Mouse (Mus musculus): ENCODE data around the gene Kcnk18.

Gene Kcnk18

GRCm38 (mm10) chr19:59218991-59219390 lies at the start of gene Kcnk18:
TSS of gene Kcnk18 (plus strand) at chr19:59219214.
- in situ Hi-C loops (cut with MboI, MseI), result no loop called here

GRCm38 (mm10) chr19:59169936-59170765 lies 48.9 kb upstream of the Kcnk18 start, which contains the start of gene Vax1:
TSS of gene Vax1 (minus strand) at chr19:59170056.
- in situ Hi-C loops (cut with MboI, MseI), result no loop called here

GRCm38 (mm10) chr19:59170766-59171095 lies 48.3 kb upstream of the Kcnk18 start:
- in situ Hi-C loops (cut with MboI, MseI), result no loop called here

- in situ Hi-C loops (cut with MboI, MseI), result no loop called here
Measured at GRCm38 (mm10) chr19:59171151-59171870, 47.7 kb upstream of the Kcnk18 start.

- in situ Hi-C loops (cut with MboI, MseI), result no loop called here
Measured at GRCm38 (mm10) chr19:59171871-59172245, 47.2 kb upstream of the Kcnk18 start.

- in situ Hi-C loops (cut with MboI, MseI), result no loop called here
Measured at GRCm38 (mm10) chr19:59172781-59173180, 46.2 kb upstream of the Kcnk18 start.

- in situ Hi-C loops (cut with MboI, MseI), result no loop called here
Measured at GRCm38 (mm10) chr19:59173341-59174015, 45.5 kb upstream of the Kcnk18 start.

GRCm38 (mm10) chr19:59184000-59184399 lies 35.0 kb upstream of the Kcnk18 start:
- in situ Hi-C loops (cut with MboI, MseI), result no loop called here

- in situ Hi-C loops (cut with MboI, MseI), result no loop called here
Measured at GRCm38 (mm10) chr19:59188981-59189380, 30.0 kb upstream of the Kcnk18 start.

- in situ Hi-C loops (cut with MboI, MseI), result no loop called here
Measured at GRCm38 (mm10) chr19:59190431-59191122, 28.4 kb upstream of the Kcnk18 start.

- in situ Hi-C loops (cut with MboI, MseI), result no loop called here
Measured at GRCm38 (mm10) chr19:59191123-59191505, 27.9 kb upstream of the Kcnk18 start.

GRCm38 (mm10) chr19:59192491-59192890 lies 26.5 kb upstream of the Kcnk18 start:
- in situ Hi-C loops (cut with MboI, MseI), result no loop called here

GRCm38 (mm10) chr19:59193456-59193855 lies 25.6 kb upstream of the Kcnk18 start:
- in situ Hi-C loops (cut with MboI, MseI), result no loop called here

GRCm38 (mm10) chr19:59193986-59194820 lies 24.8 kb upstream of the Kcnk18 start:
- in situ Hi-C loops (cut with MboI, MseI), result no loop called here

GRCm38 (mm10) chr19:59195181-59195770 lies 23.7 kb upstream of the Kcnk18 start:
- in situ Hi-C loops (cut with MboI, MseI), result no loop called here

GRCm38 (mm10) chr19:59196111-59196666 lies 22.8 kb upstream of the Kcnk18 start:
- in situ Hi-C loops (cut with MboI, MseI), result no loop called here

- in situ Hi-C loops (cut with MboI, MseI), result no loop called here
Measured at GRCm38 (mm10) chr19:59198161-59198560, 20.9 kb upstream of the Kcnk18 start.

- in situ Hi-C loops (cut with MboI, MseI), result no loop called here
Measured at GRCm38 (mm10) chr19:59208475-59208874, 10.5 kb upstream of the Kcnk18 start.

- in situ Hi-C loops (cut with MboI, MseI), result no loop called here
Measured at GRCm38 (mm10) chr19:59208986-59209385, 10.0 kb upstream of the Kcnk18 start.

- in situ Hi-C loops (cut with MboI, MseI), result no loop called here
Measured at GRCm38 (mm10) chr19:59216891-59217290, 2.1 kb upstream of the Kcnk18 start.

All from T-helper 1 cell (primary cell).